Mouse (Mus musculus) lung, adult 2 months (tissue): ENCODE results near the gene Fam13c. TPM values are rescaled to one million over a fixed set of nuclear protein-coding genes. Genes with fewer than 3 reads are reported as not detected.

Source experiments
- DNase-seq: peaks from one replicate; pipeline ENCODE4 v3.0.0; 2022
- H3K4me1 ChIP-seq: fragments of 200-500 bp; 2 replicates; pipeline ENCODE4 v1.6.1; 2011; ENCODE audit warnings: low read length; ENCODE audit not compliant: control insufficient read depth, insufficient read depth
- H3K4me3 ChIP-seq: fragments of 200-500 bp; replicated peaks from 2 replicates; pipeline ENCODE3; 2011; ENCODE audit warnings: low read depth, mild to moderate bottlenecking, control low read depth, low read length; ENCODE audit errors: extremely low read depth
- CTCF ChIP-seq: fragments of 200-500 bp; IDR thresholded peaks from 2 replicates; pipeline ENCODE4 v1.5.1; 2011; ENCODE audit warnings: mild to moderate bottlenecking, low read length, control low read depth; ENCODE audit not compliant: insufficient read depth
- POLR2A ChIP-seq: fragments of 200-500 bp; IDR thresholded peaks from 2 replicates; pipeline ENCODE4 v1.6.1; 2011; ENCODE audit warnings: low read depth, mild to moderate bottlenecking, control low read depth, low read length, borderline replicate concordance; ENCODE audit errors: extremely low read depth
- WGBS: fragments of 180-500 bp; shearing (Covaris S2); methylation state at CpG from one replicate; pipeline ENCODE4 v1.1.7; 2018; 5-methylcytosine and 5-hydroxymethylcytosine counted together
- polyA plus RNA-seq: library from polyadenylated mRNA; depleted of rRNA; stranded (reverse); fragments of >200 nt; gene quantifications from 2 replicates; pipeline ENCODE4 v1.2.3, GENCODE M21; 2012; rRNA removed

Fam13c gene
- polyA plus RNA-seq, 1 experiment = 8.0 TPM

- DNase-seq = no peak
Measured at GRCm38 (mm10) chr10:70594007-70594406, 153.7 kb downstream of the Fam13c start.

GRCm38 (mm10) chr10:70598081-70598515 is 157.8 kb downstream of the Fam13c start:
- 21% methylated on average over 10 of the region's 10 CpGs for WGBS
- Histone ChIP-seq H3K4me1 (no peaks in the 10 kb centered on the region; the same call in 1 of the 2 replicates), H3K4me3 (no peak overlapping the region)
- no peak for DNase-seq
- TF ChIP-seq POLR2A (no peak), CTCF (no peak)

More at GRCm38 (mm10) chr10:70594007-70594406, 153.7 kb downstream of the Fam13c start:
- WGBS = 73% methylated on average over 1 of the region's 1 CpGs
- H3K4me3 ChIP-seq = no peak overlapping the region
- TF ChIP-seq CTCF = 0 out of 2 replicates have a peak, but pooled peaks have one; percentile 12
- TF ChIP-seq POLR2A = no peak
- H3K4me1 ChIP-seq = no peaks in the 10 kb centered on the region; the same call in 1 of the 2 replicates

GRCm38 (mm10) chr10:70598516-70599125 is 158.3 kb downstream of the Fam13c start:
- H3K4me1 ChIP-seq = no peaks in the 10 kb centered on the region; the same call in 1 of the 2 replicates
- DNase-seq = peak; percentile 9
- TF ChIP-seq CTCF (no peak), POLR2A (no peak)
- H3K4me3 ChIP-seq = peak overlapping the region; percentile 13
- 2% methylated on average over 46 of the region's 48 CpGs for WGBS

- Histone ChIP-seq H3K4me1 (no peaks in the 10 kb centered on the region; the same call in 1 of the 2 replicates), H3K4me3 (peak overlapping the region; percentile 28)
- no peak for TF ChIP-seq POLR2A
- TF ChIP-seq CTCF = no peak
- peak; percentile 44 for DNase-seq
- 2% methylated on average over 119 of the region's 124 CpGs for WGBS
Measured at GRCm38 (mm10) chr10:70599126-70599924, 159.0 kb downstream of the Fam13c start.

- DNase-seq = no peak
- Histone ChIP-seq H3K4me3 (peak overlapping the region; percentile 28), H3K4me1 (no peaks in the 10 kb centered on the region; the same call in 1 of the 2 replicates)
- whole genome bisulfite sequencing = 1% methylated on average over 28 of the region's 28 CpGs
- TF ChIP-seq POLR2A (no peak), CTCF (no peak)
Measured at GRCm38 (mm10) chr10:70599925-70600305, 159.6 kb downstream of the Fam13c start.

Other genes with a start within 250 kb of the Fam13c start
- gene Mrln, start 235.8 kb upstream of the Fam13c start, polyA plus RNA-seq = 0.66 and 5.7 TPM in 2 replicates
- 47.8 and 53.2 TPM in 2 replicates for gene Slc16a9, start 195.4 kb upstream of the Fam13c start, polyA plus RNA-seq
- 0.11 TPM in 1 of 2 replicates, not detected in the other for gene Phyhipl, start 215.5 kb downstream of the Fam13c start, polyA plus RNA-seq